Mouse (Mus musculus): ENCODE results near the gene Pkdrej.

Gene Pkdrej

GRCm38 (mm10) chr15:85821203-85822010 lies at the start of gene Pkdrej:
Gene Pkdrej, minus strand, starts transcription at chr15:85821734.
- DNase-seq (ENCODE audit: low read depth, low spot score): no peak

- peak; percentile 87 for DNase-seq (ENCODE audit: low read depth, low spot score)
Observed at GRCm38 (mm10) chr15:85867696-85868095, 46.2 kb upstream of the Pkdrej start.

GRCm38 (mm10) chr15:85865913-85866312 lies 44.4 kb upstream of the Pkdrej start:
- peak; percentile 92 for DNase-seq (ENCODE audit: low read depth, low spot score)

GRCm38 (mm10) chr15:85859490-85860031 lies 38.0 kb upstream of the Pkdrej start, which contains the start of gene Gtse1:
Gene Gtse1, plus strand, starts transcription at chr15:85859745.
- DNase-seq (ENCODE audit: low read depth, low spot score): peak; percentile 98

GRCm38 (mm10) chr15:85858980-85859489 lies 37.5 kb upstream of the Pkdrej start:
- no peak for DNase-seq (ENCODE audit: low read depth, low spot score)

GRCm38 (mm10) chr15:85851656-85852392 lies 30.3 kb upstream of the Pkdrej start:
- peak; percentile 69 for DNase-seq (ENCODE audit: low read depth, low spot score)

- DNase-seq (ENCODE audit: low read depth, low spot score): no peak
Observed at GRCm38 (mm10) chr15:85845071-85845470, 23.5 kb upstream of the Pkdrej start.

- DNase-seq (ENCODE audit: low read depth, low spot score): no peak
Observed at GRCm38 (mm10) chr15:85841796-85842360, 20.3 kb upstream of the Pkdrej start.

- DNase-seq (ENCODE audit: low read depth, low spot score): peak; percentile 80
Observed at GRCm38 (mm10) chr15:85840983-85841382, 19.4 kb upstream of the Pkdrej start.

- DNase-seq (ENCODE audit: low read depth, low spot score): no peak
Observed at GRCm38 (mm10) chr15:85836887-85837286, 15.4 kb upstream of the Pkdrej start.

- peak; percentile 39 for DNase-seq (ENCODE audit: low read depth, low spot score)
Observed at GRCm38 (mm10) chr15:85835335-85835734, 13.8 kb upstream of the Pkdrej start.

GRCm38 (mm10) chr15:85832599-85832998 lies 11.1 kb upstream of the Pkdrej start:
- DNase-seq (ENCODE audit: low read depth, low spot score): no peak

GRCm38 (mm10) chr15:85831954-85832590 lies 10.5 kb upstream of the Pkdrej start, which contains the start of gene Ttc38:
Gene Ttc38, plus strand, starts transcription at chr15:85832306.
- peak; percentile 89 for DNase-seq (ENCODE audit: low read depth, low spot score)

- no peak for DNase-seq (ENCODE audit: low read depth, low spot score)
Observed at GRCm38 (mm10) chr15:85829470-85829869, 7.9 kb upstream of the Pkdrej start.

- no peak for DNase-seq (ENCODE audit: low read depth, low spot score)
Observed at GRCm38 (mm10) chr15:85828071-85828470, 6.5 kb upstream of the Pkdrej start.

GRCm38 (mm10) chr15:85826676-85827075 lies 5.1 kb upstream of the Pkdrej start:
- no peak for DNase-seq (ENCODE audit: low read depth, low spot score)

GRCm38 (mm10) chr15:85822011-85822359 lies 451 bp upstream of the Pkdrej start:
- DNase-seq (ENCODE audit: low read depth, low spot score): peak; percentile 59

- peak; percentile 84 for DNase-seq (ENCODE audit: low read depth, low spot score)
Observed at GRCm38 (mm10) chr15:85813428-85813827, 8.1 kb downstream of the Pkdrej start.

- peak; percentile 97 for DNase-seq (ENCODE audit: low read depth, low spot score)
Observed at GRCm38 (mm10) chr15:85811535-85812277, 9.8 kb downstream of the Pkdrej start, which contains the start of gene Cdpf1. Gene Cdpf1, minus strand, starts transcription at chr15:85811697.

- no peak for DNase-seq (ENCODE audit: low read depth, low spot score)
Observed at GRCm38 (mm10) chr15:85810806-85811521, 10.6 kb downstream of the Pkdrej start.

Measured in ZHBTc4 (cell line).